In genomic region chr14:103843371-103844001, GRCm38 (mm10) we compare ENCODE assay signal across 9 mouse cellular contexts. TPM values are rescaled to one million over a fixed set of nuclear protein-coding genes. Genes with fewer than 3 reads are reported as not detected.
DNase-seq lines count a peak whose midpoint lies in the region; ATAC-seq and TF ChIP-seq lines count a peak whose summit lies in the region.
"Had no signal": no experiment of that assay in that cellular context is flagged by ENCODE, and none has a peak within 500 bp of the region (broad histone marks: within the 10 kb centered on the region; RNA-seq: fewer than 3 reads in every experiment).

No protein-coding gene starts in this region.

- H3K4me2 ChIP-seq in forebrain, embryonic 13.5 days, result peak overlapping the region; percentile 74
- H3K4me2 ChIP-seq in heart, postnatal 0 days (ENCODE audit: low read depth, low read length), result peak overlapping the region; percentile 78
- peak overlapping the region; percentile 88 for H3K4me2 ChIP-seq in lung, embryonic 15.5 days

- TF ChIP-seq EP300 in heart, postnatal 0 days (IDR thresholded peaks at IDR 0.05; ENCODE audit: low read depth), result no peak

- H3K36me3 ChIP-seq in forebrain, embryonic 13.5 days (ENCODE audit: poor library complexity, severe bottlenecking), result no peaks in the 10 kb centered on the region
- H3K36me3 ChIP-seq in heart, postnatal 0 days (replicated peaks; ENCODE audit: control insufficient read depth, insufficient read depth, low read length), result no peaks in the 10 kb centered on the region
- H3K36me3 ChIP-seq in lung, embryonic 15.5 days, result no peaks in the 10 kb centered on the region

- no peaks in the 10 kb centered on the region for H3K9me3 ChIP-seq in forebrain, embryonic 13.5 days (replicated peaks)
- no peaks in the 10 kb centered on the region for H3K9me3 ChIP-seq in heart, postnatal 0 days (replicated peaks; ENCODE audit: control insufficient read depth, low read length)
- no peaks in the 10 kb centered on the region for H3K9me3 ChIP-seq in lung, embryonic 15.5 days

- peak overlapping the region; percentile 54 for H3K4me3 ChIP-seq in forebrain, embryonic 13.5 days
- H3K4me3 ChIP-seq in heart, postnatal 0 days (ENCODE audit: low read depth, low read length), result peak overlapping the region; percentile 53
- peak overlapping the region; percentile 53 for H3K4me3 ChIP-seq in lung, embryonic 15.5 days
- peak overlapping the region; percentile 33 for H3K4me3 ChIP-seq in olfactory bulb, adult 2 months (ENCODE audit: insufficient read depth, low read depth, low read length)

- ATAC-seq in forebrain, embryonic 13.5 days, result peak; percentile 83
- peak; percentile 44 for ATAC-seq in heart, postnatal 0 days (ENCODE audit: insufficient read depth, low read depth)
- ATAC-seq in lung, embryonic 15.5 days (ENCODE audit: borderline replicate concordance, extremely low read depth, low FRiP score, low TSS enrichment), result peak; percentile 84

- peak overlapping the region; percentile 58 for H3K9ac ChIP-seq in forebrain, embryonic 13.5 days
- peak overlapping the region; percentile 56; the same call in 1 of the 2 replicates for H3K9ac ChIP-seq in heart, postnatal 0 days (replicated peaks; ENCODE audit: low read depth, low read length)
- peak overlapping the region; percentile 62 for H3K9ac ChIP-seq in lung, embryonic 15.5 days

- no peaks in the 10 kb centered on the region for H3K27me3 ChIP-seq in forebrain, embryonic 13.5 days
- H3K27me3 ChIP-seq in heart, postnatal 0 days (ENCODE audit: control insufficient read depth, insufficient read depth, low read length), result no peaks in the 10 kb centered on the region
- no peaks in the 10 kb centered on the region; the same call in 1 of the 2 replicates for H3K27me3 ChIP-seq in lung, embryonic 15.5 days

- no peak for TF ChIP-seq CTCF in heart, postnatal 0 days (IDR thresholded peaks at IDR 0.05; ENCODE audit: low read depth)
- TF ChIP-seq CTCF in olfactory bulb, adult 2 months (IDR thresholded peaks at IDR 0.05; ENCODE audit: insufficient read depth, low read depth, low read length), result no peak

- peak overlapping the region; percentile 64 for H3K27ac ChIP-seq in forebrain, embryonic 13.5 days
- H3K27ac ChIP-seq in heart, postnatal 0 days (ENCODE audit: low read depth), result peak overlapping the region; percentile 68
- peak overlapping the region; percentile 82 for H3K27ac ChIP-seq in lung, embryonic 15.5 days
- no peak overlapping the region for H3K27ac ChIP-seq in olfactory bulb, adult 2 months (ENCODE audit: insufficient read depth, low read depth, low read length)

- 1% methylated on average over 30 of the region's 30 CpGs for WGBS in forebrain, embryonic 13.5 days
- under 1% methylated on average over 30 of the region's 30 CpGs for WGBS in heart, postnatal 0 days
- WGBS in lung, embryonic 15.5 days, result under 1% methylated on average over 30 of the region's 30 CpGs
- WGBS in olfactory bulb, adult 2 months, result under 1% methylated on average over 30 of the region's 30 CpGs

- peaks cover 24% of the 10 kb centered on the region for H3K4me1 ChIP-seq in forebrain, embryonic 13.5 days
- no peaks in the 10 kb centered on the region for H3K4me1 ChIP-seq in heart, postnatal 0 days (ENCODE audit: control insufficient read depth, insufficient read depth)
- H3K4me1 ChIP-seq in lung, embryonic 15.5 days, result peaks cover 8% of the 10 kb centered on the region
- H3K4me1 ChIP-seq in olfactory bulb, adult 2 months (ENCODE audit: control insufficient read depth, insufficient read depth, low read length), result peaks cover 12% of the 10 kb centered on the region

- TF ChIP-seq POLR2A in olfactory bulb, adult 2 months (IDR thresholded peaks at IDR 0.05; ENCODE audit: insufficient read depth, low read depth, low read length), result 0 out of 2 replicates have a peak, but pooled peaks have one; percentile 21

- DNase-seq in right cerebral cortex, adult 18-20 months, result peak; percentile 23
- DNase-seq in right cerebral cortex, postnatal 36 days (ENCODE audit: low spot score in 2 of 2), result no peak
- peak; percentile 41 for DNase-seq in heart, postnatal 0 days (ENCODE audit: low spot score)
- DNase-seq in kidney, postnatal 25 days, result peak; percentile 66 to 76
- DNase-seq in natural killer cell, adult 2 months (ENCODE audit: low spot score in 2 of 2), result no peak

RNA-seq across cellular contexts. Expression of gene Ednrb, which starts 0.7 kb away (rescaled TPM):
- 61.9 and 66.5 TPM in 2 replicates for polyA plus RNA-seq in forebrain, embryonic 13.5 days (2015; fragmentation: Nextera tagmentation; extraction: Ambion mirVana)
- total RNA-seq in heart, postnatal 0 days (2014; rRNA removed; ENCODE audit: low replicate concordance), result 63.6 and 72.5 TPM in 2 replicates
- polyA plus RNA-seq in heart, postnatal 0 days (2015; fragmentation: Nextera tagmentation; extraction: Ambion mirVana), result 55.4 and 61.8 TPM in 2 replicates
- 149 and 153 TPM in 2 replicates for polyA plus RNA-seq in lung, embryonic 15.5 days (2015; fragmentation: Nextera tagmentation; extraction: Ambion mirVana)
- polyA plus RNA-seq in olfactory bulb, adult 2 months (2012; ENCODE audit: insufficient read depth, insufficient read length, low replicate concordance, missing spikeins), result not detected in 2 replicates
- total RNA-seq: MEL had no signal

Comparison
In these comparisons a context has a peak if more than half of its experiments do, and no peak if none do; other contexts are left out.
1. DNase-seq: peak in right cerebral cortex, adult 18-20 months (single experiment), heart, postnatal 0 days (single experiment) and kidney, postnatal 25 days (2 of 2); none in right cerebral cortex, postnatal 36 days (0 of 2) and natural killer cell, adult 2 months (0 of 2).
2. Peak in every context shown above with its lines, with median percentiles within 50 percentile points of each other: ATAC-seq, H3K4me2 ChIP-seq, H3K4me3 ChIP-seq and H3K9ac ChIP-seq.